Mouse (Mus musculus) left cerebral cortex, adult 11 months (tissue): ENCODE measurements around the gene Psg28.
"Not testable (repeated sequence)": the region's sequence is repeated elsewhere in the genome, so short reads cannot be mapped to it uniquely, and the experiment has no call there.

ENCODE experiments used
- DNase-seq: peaks from one replicate; pipeline ENCODE4 v3.0.0; 2022; ENCODE audit warnings: low spot score

Gene Psg28

GRCm38 (mm10) chr7:18431941-18432340 is at the start of gene Psg28:
Psg28 (minus strand) TSS chr7:18432041.
- not testable (repeated sequence) for DNase-seq

DNA sequence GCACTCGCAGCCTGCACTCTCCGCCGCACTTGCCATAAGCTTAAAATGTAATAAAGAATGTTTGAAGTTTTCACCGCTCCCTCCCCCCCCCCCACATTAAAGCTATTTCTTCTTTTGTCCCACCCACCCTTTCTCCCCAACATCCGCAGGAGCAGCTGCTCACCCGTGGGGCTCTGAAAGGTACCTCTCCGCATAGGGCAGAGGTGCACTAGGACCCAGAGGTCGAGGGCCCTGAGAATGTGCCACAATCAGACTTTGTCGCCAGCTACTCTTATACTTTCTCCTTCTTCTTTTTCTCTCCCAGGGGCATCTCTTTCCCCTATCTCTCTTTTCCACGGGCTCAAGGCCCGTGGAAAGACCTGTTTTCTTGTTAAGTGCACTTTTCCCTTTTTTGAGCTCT is 28.4 kb downstream of the Psg28 start:
- DNase-seq, result no peak

GRCm38 (mm10) chr7:18402527-18403237 is 29.2 kb downstream of the Psg28 start:
- no peak for DNase-seq

- not testable (repeated sequence) for DNase-seq
Measured at GRCm38 (mm10) chr7:18391483-18391882, 40.4 kb downstream of the Psg28 start.

GRCm38 (mm10) chr7:18378295-18378694 is 53.5 kb downstream of the Psg28 start:
- no peak for DNase-seq
